Mouse (Mus musculus) brain, embryonic 14.5 days (tissue): Measurements from ENCODE around the gene Acyp1.

Source experiments
- CTCF ChIP-seq: fragments of 200-500 bp; IDR thresholded peaks from 2 replicates; pipeline ENCODE4 v1.5.1; 2012; ENCODE audit warnings: inconsistent platforms, mild to moderate bottlenecking, moderate library complexity, borderline replicate concordance; ENCODE audit not compliant: insufficient read depth, insufficient read length; ENCODE audit errors: extremely low read depth
- POLR2A ChIP-seq: fragments of 200-500 bp; IDR thresholded peaks from 2 replicates; pipeline ENCODE4 v1.6.1; 2012; ENCODE audit warnings: mild to moderate bottlenecking, inconsistent platforms, borderline replicate concordance; ENCODE audit not compliant: poor library complexity, insufficient read depth, insufficient read length, severe bottlenecking; ENCODE audit errors: extremely low read depth

- TF ChIP-seq CTCF (no peak), POLR2A (no peak)
Observed at GRCm38 (mm10) chr12:85278919-85279318, 9.3 kb downstream of the Acyp1 start.
